Mouse (Mus musculus) small intestine, adult 2 months (tissue): Measurements from ENCODE around the gene Gpd1.

Experiments used
- CTCF ChIP-seq: fragments of 200-500 bp; IDR thresholded peaks from 2 replicates; pipeline ENCODE4 v1.5.1; 2012; ENCODE audit warnings: low read depth, mild to moderate bottlenecking, control low read depth, inconsistent platforms, low read length, moderate library complexity, mixed read lengths; ENCODE audit not compliant: insufficient replicate concordance, insufficient read length; ENCODE audit errors: extremely low read depth
- POLR2A ChIP-seq: fragments of 200-500 bp; IDR thresholded peaks from 2 replicates; pipeline ENCODE4 v1.6.1; 2012; ENCODE audit warnings: low read depth, mild to moderate bottlenecking, control low read depth, inconsistent platforms, low read length, moderate library complexity

DNA sequence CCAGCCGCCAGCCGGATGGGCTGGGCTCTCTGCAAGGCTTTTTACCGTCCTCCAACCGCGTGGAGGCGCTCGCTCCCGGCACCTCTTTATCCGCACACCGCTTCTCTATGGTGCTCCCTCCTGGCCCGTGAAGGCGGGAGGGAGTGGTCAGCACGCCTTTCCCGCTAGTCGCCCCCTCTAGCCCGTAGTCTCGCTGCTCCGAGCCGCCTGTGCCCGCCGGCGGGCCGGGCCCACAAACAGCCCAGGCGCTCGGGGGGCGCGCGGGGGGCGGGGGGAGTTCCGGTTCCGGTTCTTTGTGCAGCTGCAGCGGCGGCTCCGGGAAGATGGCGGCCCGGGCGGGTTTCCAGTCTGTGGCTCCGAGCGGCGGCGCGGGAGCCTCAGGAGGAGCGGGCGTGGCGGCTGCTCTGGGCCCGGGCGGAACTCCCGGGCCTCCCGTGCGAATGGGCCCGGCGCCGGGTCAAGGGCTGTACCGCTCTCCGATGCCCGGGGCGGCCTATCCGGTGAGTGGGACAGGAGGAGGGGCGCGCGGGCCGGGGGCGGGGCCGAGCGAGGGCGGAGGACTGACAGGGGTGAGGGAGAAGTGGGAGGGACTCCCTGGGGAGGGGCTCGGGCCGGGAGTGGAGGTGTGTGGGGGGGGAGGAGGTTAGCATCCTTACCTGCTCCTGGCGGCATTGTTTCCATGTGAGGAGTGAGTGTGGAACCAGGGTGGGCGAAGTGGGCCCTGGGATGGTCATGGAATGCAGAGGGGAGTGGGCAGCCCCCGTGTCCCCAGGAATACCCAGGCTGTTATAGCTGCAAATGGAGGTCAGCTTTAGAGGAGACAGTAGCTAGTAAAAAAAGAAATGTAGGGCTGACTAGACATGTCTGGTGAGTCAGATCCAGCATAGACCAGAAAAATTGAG, 15.1 kb upstream of the Gpd1 start, which contains the start of gene Smarcd1:
- TF ChIP-seq POLR2A (no peak; the same call in 1 of the 2 replicates), CTCF (peak; percentile 92)
